Mouse (Mus musculus) kidney, adult 2 months (tissue): ENCODE results near the gene Anp32e.
"Not testable (repeated sequence)": the region's sequence is repeated elsewhere in the genome, so short reads cannot be mapped to it uniquely, and the experiment has no call there.

Experiments
- CTCF ChIP-seq: fragments of 200-500 bp; conservative IDR thresholded peaks from 2 replicates; pipeline ENCODE4 v1.5.1; 2011; ENCODE audit warnings: low read depth, mild to moderate bottlenecking, control low read depth, low read length, moderate library complexity, mixed read lengths; ENCODE audit not compliant: insufficient read depth, insufficient read length
- POLR2A ChIP-seq: fragments of 200-500 bp; IDR thresholded peaks from one replicate; pipeline ENCODE4 v1.6.1; 2011; ENCODE audit warnings: low read depth, low read length, control low read depth

GRCm38 (mm10) chr3:95951566-95951965, 22.5 kb downstream of the Anp32e start:
- TF ChIP-seq CTCF, POLR2A: not testable (repeated sequence)
